Mouse (Mus musculus) left cerebral cortex, postnatal 4 days (tissue): Measurements from ENCODE around the gene Cyp3a41b. TPM values are rescaled to one million over a fixed set of nuclear protein-coding genes. Genes with fewer than 3 reads are reported as not detected.
"Not testable (repeated sequence)": the region's sequence is repeated elsewhere in the genome, so short reads cannot be mapped to it uniquely, and the experiment has no call there.

ENCODE experiments used
- DNase-seq: peaks from one replicate; pipeline ENCODE4 v3.0.0-alpha.2; 2022
- intact Hi-C: fragments of 180-260 bp; cut with DNase I; formaldehyde crosslinking; loops from one replicate; pipeline ENCODE4 v1.15.1; 2025
- total RNA-seq, 2 experiments: library from RNA; stranded (reverse); gene quantifications; 2 replicates each; pipeline ENCODE4 v1.2.3; 2021

The Cyp3a41b gene
- not detected for total RNA-seq

- intact Hi-C loops, DNase-seq: not testable (repeated sequence)
Measured at GRCm38 (mm10) chr5:145584630-145585029, at the start of gene Cyp3a41b. Gene Cyp3a41b, minus strand, starts transcription at chr5:145584730.

- DNase-seq, intact Hi-C loops: not testable (repeated sequence)
Measured at GRCm38 (mm10) chr5:145632286-145632685, 47.8 kb upstream of the Cyp3a41b start.

DNA sequence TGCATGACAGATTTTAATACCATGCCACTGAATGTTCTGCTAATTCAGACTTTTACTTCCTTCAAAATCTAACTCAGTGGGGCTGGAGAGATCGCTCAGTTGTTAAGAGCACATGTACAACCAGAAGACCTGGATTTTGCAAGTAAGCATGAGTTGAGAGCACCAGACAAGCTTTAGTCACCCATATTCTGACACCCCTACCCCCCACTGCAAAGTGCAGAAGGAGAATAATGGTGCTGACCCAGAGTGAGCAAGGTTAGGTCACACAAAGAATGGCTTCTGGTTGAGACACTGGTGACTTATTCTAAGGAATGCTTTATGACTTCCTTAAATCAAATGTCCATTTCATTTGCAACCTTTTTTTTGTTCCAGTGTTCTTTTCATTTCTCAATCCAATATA, 20.4 kb upstream of the Cyp3a41b start:
- intact Hi-C loops, DNase-seq: not testable (repeated sequence)

- DNase-seq, intact Hi-C loops: not testable (repeated sequence)
Measured at GRCm38 (mm10) chr5:145597851-145598250, 13.3 kb upstream of the Cyp3a41b start.

GRCm38 (mm10) chr5:145577321-145577720, 7.2 kb downstream of the Cyp3a41b start:
- intact Hi-C loops = not testable (repeated sequence)

GRCm38 (mm10) chr5:145575660-145576059, 8.9 kb downstream of the Cyp3a41b start:
- DNase-seq, intact Hi-C loops: not testable (repeated sequence)

More at GRCm38 (mm10) chr5:145577321-145577720, 7.2 kb downstream of the Cyp3a41b start:
- DNase-seq = not testable (repeated sequence)

GRCm38 (mm10) chr5:145571922-145572321, 12.6 kb downstream of the Cyp3a41b start:
- DNase-seq, intact Hi-C loops: not testable (repeated sequence)

Other genes starting within 250 kb of the Cyp3a41b start
- gene Cyp3a57, start 239.5 kb downstream of the Cyp3a41b start, total RNA-seq = under 1 TPM in 1 of 2 experiments, not detected in 1; 0.28 TPM
- not detected for gene Cyp3a16, start 115.0 kb downstream of the Cyp3a41b start, total RNA-seq
- not detected for gene Cyp3a41a, start 135.4 kb upstream of the Cyp3a41b start, total RNA-seq
- gene Cyp3a44, start 221.1 kb upstream of the Cyp3a41b start, total RNA-seq = not detected